Mouse (Mus musculus) hindbrain, postnatal 0 days (tissue): Measurements from ENCODE around the gene Dst. TPM values are rescaled to one million over a fixed set of nuclear protein-coding genes. Genes with fewer than 3 reads are reported as not detected.

ENCODE experiments used
- ATAC-seq: fragments of 200-750 bp; cut with Nextera tagmentation; 2 replicates; pipeline ENCODE4 v1.8.0; 2017; ENCODE audit warnings: mild to moderate bottlenecking, moderate TSS enrichment, moderate library complexity
- DNase-seq: peaks from one replicate; pipeline ENCODE4 v3.0.0-alpha.2; 2015; ENCODE audit warnings: low spot score
- H3K27ac ChIP-seq: fragments of 300-500 bp; sonication (generic); 2 replicates; pipeline ENCODE4 v1.5.1; 2014; ENCODE audit warnings: mild to moderate bottlenecking
- H3K27me3 ChIP-seq: fragments of 300-500 bp; sonication (generic); 2 replicates; pipeline ENCODE4 v1.6.1; 2014; ENCODE audit warnings: low read length, mixed read lengths; ENCODE audit not compliant: insufficient read depth
- H3K36me3 ChIP-seq: fragments of 300-500 bp; sonication (generic); 2 replicates; pipeline ENCODE4 v1.6.1; 2014; ENCODE audit warnings: low read length, mixed read lengths; ENCODE audit not compliant: insufficient read depth
- H3K4me1 ChIP-seq: fragments of 300-500 bp; sonication (generic); 2 replicates; pipeline ENCODE4 v1.6.1; 2014; ENCODE audit warnings: antibody characterized with exemption, low read length, mixed read lengths; ENCODE audit not compliant: insufficient read depth
- H3K4me2 ChIP-seq: fragments of 300-500 bp; sonication (generic); 2 replicates; pipeline ENCODE4 v1.6.1; 2014; ENCODE audit warnings: low read depth, mild to moderate bottlenecking, low read length, moderate library complexity, mixed read lengths
- H3K4me3 ChIP-seq: fragments of 300-500 bp; sonication (generic); 2 replicates; pipeline ENCODE4 v1.5.1; 2014; ENCODE audit warnings: low read length
- H3K9ac ChIP-seq: fragments of 300-500 bp; sonication (generic); replicated peaks from 2 replicates; pipeline ENCODE4 v1.6.1; 2014; ENCODE audit warnings: mild to moderate bottlenecking, low read length, moderate library complexity, mixed read lengths
- H3K9me3 ChIP-seq: fragments of 300-500 bp; sonication (generic); 2 replicates; pipeline ENCODE4 v1.6.1; 2016; ENCODE audit warnings: low read length, mixed read lengths
- CTCF ChIP-seq: IDR thresholded peaks from 2 replicates; pipeline ENCODE4 v1.5.1; 2016; ENCODE audit warnings: antibody characterized with exemption, control low read depth, low read depth
- WGBS: fragments of 180-500 bp; shearing (Covaris S2); extraction: QIAGEN DNeasy Blood & Tissue Kit; methylation state at CpG from one replicate; pipeline ENCODE4 v1.1.7; 2014; 5-methylcytosine and 5-hydroxymethylcytosine counted together
- polyA plus RNA-seq: library from polyadenylated mRNA; unstranded; fragments of >200 nt; fragmentation: Nextera tagmentation; extraction: Ambion mirVana; gene quantifications from 2 replicates; pipeline ENCODE4 v1.2.1, GENCODE M21; 2015
- total RNA-seq: library from RNA; depleted of rRNA; stranded (reverse); fragments of >200 nt; gene quantifications from 2 replicates; pipeline ENCODE4 v1.2.3, GENCODE M21; 2014

Gene Dst
- total and polyA plus RNA-seq, 2 experiments from 2014 or later: 33.0 to 155 TPM

GRCm38 (mm10) chr1:33940364-33940928, 32.4 kb downstream of the Dst start:
- Histone ChIP-seq H3K27me3 (no peaks in the 10 kb centered on the region), H3K36me3 (no peaks in the 10 kb centered on the region), H3K9me3 (no peaks in the 10 kb centered on the region), H3K4me1 (no peaks in the 10 kb centered on the region), H3K4me2 (no peak overlapping the region), H3K27ac (no peak overlapping the region), H3K4me3 (no peak overlapping the region), H3K9ac (no peak overlapping the region)
- ATAC-seq (no peak), DNase-seq (no peak)
- 77% methylated on average over 11 of the region's 11 CpGs for WGBS
- no peak for TF ChIP-seq CTCF

- no peak for TF ChIP-seq CTCF
- Histone ChIP-seq H3K4me2 (no peak overlapping the region), H3K9me3 (no peaks in the 10 kb centered on the region), H3K27ac (no peak overlapping the region), H3K4me1 (no peaks in the 10 kb centered on the region), H3K4me3 (no peak overlapping the region), H3K27me3 (no peaks in the 10 kb centered on the region), H3K36me3 (no peaks in the 10 kb centered on the region), H3K9ac (no peak overlapping the region)
- DNase-seq (no peak), ATAC-seq (no peak)
- WGBS: 87% methylated on average over 8 of the region's 8 CpGs
Observed at GRCm38 (mm10) chr1:33942638-33943037, 34.6 kb downstream of the Dst start.

GRCm38 (mm10) chr1:33943943-33944342, 35.9 kb downstream of the Dst start:
- no peaks in the 10 kb centered on the region for H3K9me3 ChIP-seq
- no peak overlapping the region for H3K4me2 ChIP-seq
- H3K4me3 ChIP-seq: no peak overlapping the region
- no peak for ATAC-seq
- no peaks in the 10 kb centered on the region for H3K4me1 ChIP-seq
- WGBS: 78% methylated on average over 2 of the region's 2 CpGs
- peak; percentile 33 for TF ChIP-seq CTCF
- no peaks in the 10 kb centered on the region for H3K27me3 ChIP-seq
- H3K9ac ChIP-seq: no peak overlapping the region
- DNase-seq: no peak
- H3K27ac ChIP-seq: no peak overlapping the region
- H3K36me3 ChIP-seq: no peaks in the 10 kb centered on the region

- H3K36me3 ChIP-seq: no peaks in the 10 kb centered on the region
- no peaks in the 10 kb centered on the region for H3K27me3 ChIP-seq
- H3K27ac ChIP-seq: no peak overlapping the region
- H3K9ac ChIP-seq: no peak overlapping the region
- no peaks in the 10 kb centered on the region for H3K9me3 ChIP-seq
- no peak overlapping the region for H3K4me2 ChIP-seq
- DNase-seq (no peak), ATAC-seq (no peak)
- WGBS: 70% methylated on average over 17 of the region's 17 CpGs
- no peaks in the 10 kb centered on the region for H3K4me1 ChIP-seq
- no peak for TF ChIP-seq CTCF
- H3K4me3 ChIP-seq: no peak overlapping the region
Observed at GRCm38 (mm10) chr1:33944977-33945750, 37.1 kb downstream of the Dst start.

- ATAC-seq (no peak), DNase-seq (no peak)
- TF ChIP-seq CTCF: no peak
- Histone ChIP-seq H3K4me1 (no peaks in the 10 kb centered on the region), H3K9ac (no peak overlapping the region), H3K36me3 (no peaks in the 10 kb centered on the region), H3K27ac (no peak overlapping the region), H3K27me3 (no peaks in the 10 kb centered on the region), H3K9me3 (no peaks in the 10 kb centered on the region), H3K4me2 (no peak overlapping the region), H3K4me3 (no peak overlapping the region)
- 96% methylated on average over 6 of the region's 6 CpGs for WGBS
Observed at GRCm38 (mm10) chr1:33945756-33946155, 37.7 kb downstream of the Dst start.

GRCm38 (mm10) chr1:33946601-33947395, 38.8 kb downstream of the Dst start:
- H3K9ac ChIP-seq: no peak overlapping the region
- ATAC-seq (peak; percentile 85), DNase-seq (peak; percentile 76)
- no peak overlapping the region for H3K4me3 ChIP-seq
- no peaks in the 10 kb centered on the region for H3K27me3 ChIP-seq
- H3K4me2 ChIP-seq: no peak overlapping the region
- no peaks in the 10 kb centered on the region for H3K9me3 ChIP-seq
- 74% methylated on average over 12 of the region's 12 CpGs for WGBS
- no peaks in the 10 kb centered on the region for H3K36me3 ChIP-seq
- TF ChIP-seq CTCF: no peak
- H3K27ac ChIP-seq: peak overlapping the region; percentile 48; the same call in 1 of the 2 replicates
- H3K4me1 ChIP-seq: no peaks in the 10 kb centered on the region
